Mouse (Mus musculus) stomach, embryonic 14.5 days (tissue): ENCODE results near the gene Myo16. TPM values are rescaled to one million over a fixed set of nuclear protein-coding genes. Genes with fewer than 3 reads are reported as not detected.

Experiments used
- ATAC-seq: fragments of 200-750 bp; cut with Nextera tagmentation; 2 replicates; pipeline ENCODE4 v1.8.0; 2017; ENCODE audit warnings: low read depth, moderate TSS enrichment; ENCODE audit not compliant: insufficient number of reproducible peaks, insufficient read depth, low FRiP score
- H3K27ac ChIP-seq: fragments of 300-500 bp; sonication (generic); 2 replicates; pipeline ENCODE4 v1.5.1; 2014; ENCODE audit warnings: mild to moderate bottlenecking, low read length, moderate library complexity, mixed read lengths
- H3K27me3 ChIP-seq: fragments of 300-500 bp; sonication (generic); 2 replicates; pipeline ENCODE4 v1.6.1; 2014; ENCODE audit warnings: low read length, control low read depth, mixed read lengths; ENCODE audit not compliant: control insufficient read depth, insufficient read depth
- H3K36me3 ChIP-seq: fragments of 300-500 bp; sonication (generic); 2 replicates; pipeline ENCODE4 v1.6.1; 2014; ENCODE audit warnings: mild to moderate bottlenecking, control low read depth, low read length, moderate library complexity, mixed read lengths; ENCODE audit not compliant: control insufficient read depth, insufficient read depth
- H3K4me1 ChIP-seq: fragments of 300-500 bp; sonication (generic); 2 replicates; pipeline ENCODE4 v1.6.1; 2014; ENCODE audit warnings: low read length, control low read depth, mixed read lengths; ENCODE audit not compliant: control insufficient read depth, insufficient read depth
- H3K4me2 ChIP-seq: fragments of 300-500 bp; sonication (generic); replicated peaks from 2 replicates; pipeline ENCODE4 v1.6.1; 2014; ENCODE audit warnings: low read depth, low read length, control low read depth
- H3K4me3 ChIP-seq: fragments of 300-500 bp; sonication (generic); 2 replicates; pipeline ENCODE4 v1.5.1; 2014; ENCODE audit warnings: low read depth, low read length, control low read depth
- H3K9ac ChIP-seq: fragments of 300-500 bp; sonication (generic); replicated peaks from 2 replicates; pipeline ENCODE4 v1.6.1; 2014; ENCODE audit warnings: low read depth, mild to moderate bottlenecking, control low read depth, low read length, moderate library complexity, mixed read lengths
- H3K9me3 ChIP-seq: fragments of 300-500 bp; sonication (generic); 2 replicates; pipeline ENCODE4 v1.6.1; 2016; ENCODE audit warnings: low read depth, low read length, control low read depth; ENCODE audit not compliant: control insufficient read depth
- WGBS: fragments of 180-500 bp; shearing (Covaris S2); extraction: QIAGEN DNeasy Blood & Tissue Kit; methylation state at CpG from one replicate; pipeline ENCODE4 v1.1.7; 2014; 5-methylcytosine and 5-hydroxymethylcytosine counted together
- polyA plus RNA-seq: library from polyadenylated mRNA; unstranded; fragments of >200 nt; fragmentation: Nextera tagmentation; extraction: Ambion mirVana; gene quantifications from 2 replicates; pipeline ENCODE4 v1.2.1, GENCODE M21; 2014

The Myo16 gene
- polyA plus RNA-seq, 1 experiment from 2014 or later: 6.4 TPM

DNA sequence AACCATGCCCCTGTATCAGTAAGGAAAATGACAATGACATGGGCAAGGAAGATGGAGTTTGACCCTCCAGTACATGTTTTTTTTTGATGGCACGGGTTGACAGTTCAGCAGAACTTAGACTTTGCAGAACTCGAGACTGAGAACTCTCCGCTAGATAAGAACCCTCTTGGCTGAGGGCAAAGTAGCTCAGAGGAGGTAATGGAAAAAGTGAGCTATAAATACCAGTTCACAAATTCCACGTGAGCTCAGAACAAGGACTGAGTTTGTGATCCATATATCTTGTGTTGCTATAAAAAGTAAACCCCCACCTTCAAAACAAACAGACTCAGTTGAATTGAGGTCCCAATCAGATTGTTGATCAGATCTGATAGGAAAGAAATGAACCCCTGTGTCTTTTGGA is 489.5 kb downstream of the Myo16 start:
- Histone ChIP-seq H3K4me2 (no peak overlapping the region), H3K9me3 (no peaks in the 10 kb centered on the region), H3K27ac (no peak overlapping the region), H3K9ac (no peak overlapping the region), H3K36me3 (no peaks in the 10 kb centered on the region), H3K4me3 (no peak overlapping the region), H3K4me1 (no peaks in the 10 kb centered on the region), H3K27me3 (no peaks in the 10 kb centered on the region)
- WGBS: 74% methylated on average over 4 of the region's 4 CpGs
- ATAC-seq: no peak

DNA sequence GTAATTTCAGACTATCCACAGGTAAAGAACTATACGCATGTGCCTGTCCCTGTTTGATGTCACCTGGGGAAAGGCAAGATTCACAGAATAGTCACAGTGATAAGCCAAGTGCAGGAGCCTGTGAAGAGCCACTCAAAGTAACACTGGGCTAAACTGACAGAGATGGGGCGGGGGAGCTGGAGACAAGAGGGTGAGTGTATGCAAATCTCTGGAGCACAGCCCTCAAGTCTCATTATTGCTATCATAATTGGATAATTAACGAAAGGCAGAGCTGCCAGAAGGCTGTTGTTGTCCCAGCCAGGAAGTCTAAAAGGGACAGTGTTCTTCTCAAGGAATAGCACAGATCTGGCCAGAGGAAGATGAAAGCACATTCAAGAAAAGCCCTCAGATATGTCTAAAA is 490.8 kb downstream of the Myo16 start:
- no peaks in the 10 kb centered on the region for H3K27me3 ChIP-seq
- H3K36me3 ChIP-seq: no peaks in the 10 kb centered on the region
- WGBS: 74% methylated on average over 3 of the region's 3 CpGs
- no peak overlapping the region for H3K4me3 ChIP-seq
- H3K27ac ChIP-seq: no peak overlapping the region
- no peak overlapping the region for H3K9ac ChIP-seq
- ATAC-seq: no peak
- no peaks in the 10 kb centered on the region for H3K9me3 ChIP-seq
- no peak overlapping the region for H3K4me2 ChIP-seq
- no peaks in the 10 kb centered on the region for H3K4me1 ChIP-seq

DNA sequence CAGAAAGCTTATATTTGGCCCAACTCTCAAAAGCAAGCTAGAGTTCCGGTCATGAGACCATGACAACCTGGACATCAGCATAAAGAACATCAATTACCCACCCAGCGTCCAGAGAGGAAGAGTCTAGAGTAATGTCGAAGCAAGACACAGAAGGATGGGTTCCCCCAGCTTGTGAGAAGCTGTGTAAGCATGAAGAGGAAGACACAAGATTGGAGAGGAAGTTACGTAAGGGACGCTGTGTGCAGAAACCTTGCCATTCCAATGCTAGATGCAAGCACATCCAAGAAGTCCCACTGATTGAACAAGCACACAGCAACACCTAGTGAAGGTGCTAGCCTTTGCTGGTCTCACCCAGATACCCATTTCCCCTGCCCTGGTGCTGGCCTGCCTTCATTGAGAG is 492.0 kb downstream of the Myo16 start:
- Histone ChIP-seq H3K27me3 (no peaks in the 10 kb centered on the region), H3K9ac (no peak overlapping the region), H3K27ac (no peak overlapping the region), H3K4me2 (no peak overlapping the region), H3K4me1 (no peaks in the 10 kb centered on the region), H3K9me3 (no peaks in the 10 kb centered on the region), H3K4me3 (no peak overlapping the region), H3K36me3 (no peaks in the 10 kb centered on the region)
- 93% methylated on average over 5 of the region's 5 CpGs for WGBS
- no peak for ATAC-seq

DNA sequence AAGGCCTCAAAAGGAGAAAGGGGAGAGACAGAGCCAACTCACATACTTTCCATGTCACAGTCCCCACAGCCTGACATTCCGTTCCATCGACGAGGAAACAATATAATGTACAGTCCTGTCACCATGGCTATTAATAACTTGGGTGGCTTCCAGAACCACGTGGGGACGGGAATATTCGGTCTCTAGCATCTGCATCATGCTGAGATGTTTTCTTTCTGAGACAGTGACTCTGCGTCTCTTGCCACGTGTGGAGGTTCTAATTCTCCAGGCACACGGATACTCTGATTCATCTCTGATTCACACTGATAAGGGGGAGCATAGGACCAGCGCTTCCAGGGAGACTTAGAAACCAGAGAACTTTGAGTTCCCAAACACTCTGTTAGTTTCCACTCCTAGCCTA is 492.8 kb downstream of the Myo16 start:
- H3K4me2 ChIP-seq: no peak overlapping the region
- no peak for ATAC-seq
- no peaks in the 10 kb centered on the region for H3K9me3 ChIP-seq
- WGBS: 62% methylated on average over 10 of the region's 10 CpGs
- H3K4me1 ChIP-seq: no peaks in the 10 kb centered on the region
- no peaks in the 10 kb centered on the region for H3K27me3 ChIP-seq
- no peak overlapping the region for H3K4me3 ChIP-seq
- no peaks in the 10 kb centered on the region for H3K36me3 ChIP-seq
- H3K27ac ChIP-seq: no peak overlapping the region
- H3K9ac ChIP-seq: no peak overlapping the region

DNA sequence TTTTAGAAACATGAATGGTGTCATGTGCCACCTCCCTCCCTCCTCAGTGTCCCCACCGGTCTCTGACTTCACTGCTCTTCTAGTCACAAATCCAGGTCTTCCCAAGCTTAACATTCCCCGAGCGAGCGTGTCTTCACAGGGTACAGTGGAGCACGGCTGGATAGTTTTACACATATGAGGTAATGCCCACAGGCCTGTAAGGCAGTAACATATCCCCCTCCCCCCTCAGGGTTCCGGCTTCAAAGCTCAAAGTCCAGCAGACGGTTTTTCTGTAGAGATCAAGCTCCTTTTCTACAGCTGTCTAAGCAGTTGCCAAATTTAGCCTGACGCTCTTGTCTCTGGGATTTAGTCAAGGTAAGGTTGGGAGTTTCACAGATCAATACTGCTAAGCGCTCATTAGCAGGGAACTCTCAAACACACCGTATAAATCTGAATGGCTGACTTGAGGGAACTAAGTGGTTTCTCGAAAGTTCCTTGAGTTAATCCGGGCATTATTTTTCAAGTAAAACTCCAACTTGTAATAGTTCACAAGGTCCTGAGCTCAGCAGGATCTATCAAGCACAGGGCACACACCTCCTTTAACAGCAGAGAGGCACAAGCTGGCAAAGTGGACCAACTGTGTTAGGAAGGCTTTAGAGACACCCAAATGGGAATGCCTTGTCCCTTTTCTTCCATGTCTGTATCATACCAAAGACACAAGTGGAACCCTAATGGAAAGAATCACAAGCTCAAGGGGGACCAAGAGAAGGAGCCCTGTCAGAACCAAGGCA is 498.0 kb downstream of the Myo16 start:
- H3K4me3 ChIP-seq: no peak overlapping the region
- no peak overlapping the region for H3K9ac ChIP-seq
- H3K9me3 ChIP-seq: no peaks in the 10 kb centered on the region
- no peaks in the 10 kb centered on the region for H3K27me3 ChIP-seq
- H3K4me1 ChIP-seq: no peaks in the 10 kb centered on the region
- H3K36me3 ChIP-seq: no peaks in the 10 kb centered on the region
- WGBS: 77% methylated on average over 12 of the region's 12 CpGs
- no peak for ATAC-seq
- H3K27ac ChIP-seq: no peak overlapping the region
- no peak overlapping the region for H3K4me2 ChIP-seq

DNA sequence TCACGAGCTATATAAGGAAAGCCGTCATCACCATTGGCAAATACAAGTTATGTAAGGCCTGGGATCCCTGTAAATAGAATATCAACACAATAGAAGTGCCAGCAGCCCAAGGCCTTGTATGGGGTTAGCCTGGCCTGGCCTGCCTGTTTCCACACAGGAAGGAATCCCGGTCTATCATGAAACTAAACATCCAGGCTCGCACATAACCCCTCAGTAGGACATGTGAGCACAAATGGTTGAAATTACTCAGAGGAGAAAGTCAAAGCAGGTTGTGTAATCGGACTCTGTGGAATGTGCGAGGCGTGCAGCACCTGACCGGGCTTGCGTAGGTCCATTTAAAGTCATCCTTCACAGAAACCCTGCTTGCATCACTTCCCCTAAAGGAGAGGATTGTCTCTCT is 499.6 kb downstream of the Myo16 start:
- Histone ChIP-seq H3K36me3 (no peaks in the 10 kb centered on the region), H3K9me3 (no peaks in the 10 kb centered on the region), H3K9ac (no peak overlapping the region), H3K4me1 (no peaks in the 10 kb centered on the region), H3K4me2 (no peak overlapping the region), H3K4me3 (no peak overlapping the region), H3K27me3 (no peaks in the 10 kb centered on the region), H3K27ac (no peak overlapping the region)
- no peak for ATAC-seq
- WGBS: 62% methylated on average over 9 of the region's 9 CpGs

DNA sequence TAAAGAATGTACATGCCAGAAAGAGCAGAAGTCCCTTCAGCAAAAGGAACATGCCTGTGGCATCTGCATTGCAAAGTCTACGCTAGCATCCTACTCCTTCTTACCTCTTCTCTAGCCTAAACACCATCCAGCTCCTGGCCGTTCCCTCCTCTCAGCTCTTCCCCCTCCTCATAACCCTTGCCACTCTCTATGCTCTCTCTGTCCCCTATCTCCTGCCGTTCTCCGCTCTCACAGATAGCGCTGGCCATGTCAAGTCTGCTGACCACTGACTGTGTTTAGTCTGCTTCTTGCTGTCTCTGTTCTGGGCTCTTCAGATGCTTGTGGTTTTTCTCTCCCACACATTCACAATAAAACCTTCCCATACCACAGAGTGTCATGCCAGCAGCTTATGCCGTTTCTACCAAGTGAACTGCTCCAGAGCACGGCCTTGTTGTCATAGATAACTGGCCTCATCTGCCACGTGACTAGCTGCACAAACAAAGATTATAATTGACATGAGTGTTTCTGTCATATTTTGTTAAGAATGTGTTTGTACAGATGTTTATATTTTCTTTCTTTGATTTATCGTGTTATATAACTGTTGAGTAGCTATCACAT is 501.3 kb downstream of the Myo16 start:
- no peak overlapping the region for H3K4me2 ChIP-seq
- no peak overlapping the region for H3K4me3 ChIP-seq
- ATAC-seq: no peak
- H3K36me3 ChIP-seq: no peaks in the 10 kb centered on the region
- no peak overlapping the region for H3K27ac ChIP-seq
- no peak overlapping the region for H3K9ac ChIP-seq
- no peaks in the 10 kb centered on the region for H3K27me3 ChIP-seq
- 69% methylated on average over 9 of the region's 9 CpGs for WGBS
- H3K4me1 ChIP-seq: no peaks in the 10 kb centered on the region
- H3K9me3 ChIP-seq: no peaks in the 10 kb centered on the region

DNA sequence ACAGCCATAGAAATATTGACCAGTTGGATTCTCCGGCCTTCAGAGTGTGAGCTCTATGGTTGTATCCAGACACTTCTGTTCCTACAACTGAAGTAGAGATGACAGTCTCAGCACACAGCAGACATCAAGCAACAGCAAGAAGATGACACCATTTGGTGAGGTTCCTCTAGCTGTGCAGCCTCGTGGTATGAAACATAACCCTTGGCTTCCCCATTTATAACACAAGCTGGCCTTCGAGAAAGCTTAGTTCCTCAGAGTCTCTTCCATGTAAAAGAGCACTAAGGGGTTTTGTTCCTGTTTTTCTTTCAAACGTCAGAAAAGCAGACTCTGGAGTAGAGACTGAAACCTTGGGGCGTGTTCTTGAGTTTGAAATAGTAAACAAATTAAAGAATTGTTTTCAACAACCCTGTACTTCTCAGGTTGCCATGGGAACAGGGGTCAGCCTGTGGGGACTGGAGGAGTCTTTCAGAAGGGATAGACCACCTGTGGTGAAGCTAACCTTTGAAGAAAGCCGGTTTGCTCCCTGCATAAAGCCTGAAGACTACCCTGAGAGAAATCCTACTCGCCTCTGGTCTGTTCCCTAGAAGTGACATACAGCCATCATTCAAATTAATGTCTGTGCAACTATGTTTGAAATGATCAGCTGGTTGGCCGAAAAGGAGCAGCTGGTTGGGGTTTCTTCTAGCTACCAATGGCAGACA is 510.2 kb downstream of the Myo16 start:
- Histone ChIP-seq H3K4me3 (no peak overlapping the region), H3K36me3 (no peaks in the 10 kb centered on the region), H3K9ac (no peak overlapping the region), H3K27me3 (no peaks in the 10 kb centered on the region), H3K4me2 (no peak overlapping the region), H3K27ac (no peak overlapping the region), H3K4me1 (peaks cover 7% of the 10 kb centered on the region; the same call in 1 of the 2 replicates), H3K9me3 (no peaks in the 10 kb centered on the region)
- ATAC-seq: no peak
- 24% methylated on average over 8 of the region's 8 CpGs for WGBS
